Mouse (Mus musculus) ES-Bruce4 (cell line): Measurements from ENCODE around the gene Rcan1.

Experiments
- CTCF ChIP-seq: IDR thresholded peaks from one replicate; pipeline ENCODE4 v1.8.1; 2011; ENCODE audit warnings: low read depth, low read length
- POLR2A ChIP-seq: IDR thresholded peaks from one replicate; pipeline ENCODE4 v1.8.1; 2011; ENCODE audit warnings: low read length; ENCODE audit not compliant: insufficient read depth

GRCm38 (mm10) chr16:92518718-92519117 is 48.1 kb upstream of the Rcan1 start:
- TF ChIP-seq POLR2A, result no peak
- TF ChIP-seq CTCF, result no peak
